Mouse (Mus musculus) C2C12 (cell line): ENCODE measurements around the gene Elmsan1. TPM values are rescaled to one million over a fixed set of nuclear protein-coding genes. Genes with fewer than 3 reads are reported as not detected.

Experiments
- H3K27me3 ChIP-seq: one replicate; pipeline ENCODE4 v1.6.1; 2011; ENCODE audit not compliant: control insufficient read depth, insufficient read depth, insufficient read length
- H3K36me3 ChIP-seq: one replicate; pipeline ENCODE4 v1.6.1; 2011; ENCODE audit not compliant: control insufficient read depth, insufficient read depth
- H3K4me3 ChIP-seq: one replicate; pipeline ENCODE4 v1.5.1; 2011; ENCODE audit warnings: mild to moderate bottlenecking, control low read depth; ENCODE audit not compliant: poor library complexity, insufficient read depth, severe bottlenecking
- H3K79me2 ChIP-seq: one replicate; pipeline ENCODE4 v1.6.1; 2011; ENCODE audit not compliant: control insufficient read depth, insufficient read depth
- H3K79me3 ChIP-seq: one replicate; pipeline ENCODE4 v1.6.1; 2011; ENCODE audit warnings: low read depth, control low read depth
- H3ac ChIP-seq: one replicate; pipeline ENCODE3; 2011; ENCODE audit warnings: low read depth; ENCODE audit not compliant: control insufficient read depth, insufficient read length
- CEBPB ChIP-seq: IDR thresholded peaks from one replicate; pipeline ENCODE4 v1.6.1; 2011; ENCODE audit warnings: low read depth, mild to moderate bottlenecking, control low read depth, moderate library complexity
- CTCF ChIP-seq: IDR thresholded peaks from one replicate; pipeline ENCODE4 v1.5.1; 2011; ENCODE audit not compliant: control insufficient read depth, insufficient read depth, insufficient read length
- FOSL1 ChIP-seq: IDR thresholded peaks from one replicate; pipeline ENCODE4 v1.8.0; 2011; ENCODE audit warnings: mild to moderate bottlenecking, low read length; ENCODE audit not compliant: poor library complexity, insufficient read depth, severe bottlenecking
- MAX ChIP-seq: IDR thresholded peaks from one replicate; pipeline ENCODE4 v1.6.1; 2011; ENCODE audit warnings: mild to moderate bottlenecking, control low read depth
- MYOD1 ChIP-seq: IDR thresholded peaks from one replicate; pipeline ENCODE4 v1.6.1; 2011; ENCODE audit warnings: low read depth; ENCODE audit not compliant: control insufficient read depth, insufficient read length
- MYOG ChIP-seq: IDR thresholded peaks from one replicate; pipeline ENCODE4 v1.6.1; 2011; ENCODE audit not compliant: control insufficient read depth, insufficient read length; ENCODE audit errors: extremely low read depth
- USF1 ChIP-seq: IDR thresholded peaks from one replicate; pipeline ENCODE4 v1.6.1; 2011; ENCODE audit warnings: low read depth, mild to moderate bottlenecking, control low read depth, moderate library complexity
- polyA plus RNA-seq: library from polyadenylated mRNA; unstranded; fragments of >200 nt; fragmentation: generic; extraction: Trizol; gene quantifications from one replicate; pipeline ENCODE4 v1.2.1, GENCODE M21; 2012; ENCODE audit warnings: missing spikeins

Gene Elmsan1
- polyA plus RNA-seq, 1 experiment: 6.5 TPM

GRCm38 (mm10) chr12:84180701-84181435 is 37.8 kb downstream of the Elmsan1 start:
- peaks cover 11% of the 10 kb centered on the region for H3K36me3 ChIP-seq
- H3ac ChIP-seq: no peak overlapping the region
- H3K4me3 ChIP-seq: no peak overlapping the region
- H3K79me3 ChIP-seq: peaks cover 93% of the 10 kb centered on the region
- H3K79me2 ChIP-seq: peaks cover 99% of the 10 kb centered on the region
- no peaks in the 10 kb centered on the region for H3K27me3 ChIP-seq
- TF ChIP-seq MYOD1: peak; percentile 56
- TF ChIP-seq CEBPB: no peak

GRCm38 (mm10) chr12:84180090-84180489 is 38.6 kb downstream of the Elmsan1 start:
- no peak overlapping the region for H3K4me3 ChIP-seq
- peaks cover 6% of the 10 kb centered on the region for H3K36me3 ChIP-seq
- H3K79me2 ChIP-seq: peaks cover 99% of the 10 kb centered on the region
- TF ChIP-seq MYOD1 (no peak), CEBPB (no peak), CTCF (no peak), FOSL1 (no peak), MAX (no peak), MYOG (no peak), USF1 (no peak)
- no peak overlapping the region for H3ac ChIP-seq
- H3K79me3 ChIP-seq: peaks cover 89% of the 10 kb centered on the region
- H3K27me3 ChIP-seq: no peaks in the 10 kb centered on the region

- no peak for TF ChIP-seq CEBPB
- Histone ChIP-seq H3K79me3 (peaks cover 89% of the 10 kb centered on the region), H3K36me3 (peaks cover 5% of the 10 kb centered on the region), H3K27me3 (no peaks in the 10 kb centered on the region), H3K4me3 (no peak overlapping the region), H3K79me2 (peaks cover 99% of the 10 kb centered on the region), H3ac (no peak overlapping the region)
Measured at GRCm38 (mm10) chr12:84178652-84179445, 39.8 kb downstream of the Elmsan1 start.

GRCm38 (mm10) chr12:84178052-84178451 is 40.6 kb downstream of the Elmsan1 start:
- Histone ChIP-seq H3K79me2 (peaks cover 99% of the 10 kb centered on the region), H3K36me3 (peaks cover 7% of the 10 kb centered on the region), H3K27me3 (no peaks in the 10 kb centered on the region), H3K79me3 (peaks cover 88% of the 10 kb centered on the region), H3K4me3 (no peak overlapping the region), H3ac (no peak overlapping the region)
- TF ChIP-seq MYOG: no peak
- no peak for TF ChIP-seq FOSL1
- no peak for TF ChIP-seq MAX
- no peak for TF ChIP-seq USF1
- TF ChIP-seq CTCF: no peak
- no peak for TF ChIP-seq MYOD1
- no peak for TF ChIP-seq CEBPB

GRCm38 (mm10) chr12:84176886-84177765 is 41.6 kb downstream of the Elmsan1 start:
- Histone ChIP-seq H3K4me3 (no peak overlapping the region), H3K27me3 (no peaks in the 10 kb centered on the region), H3K79me2 (peaks cover 99% of the 10 kb centered on the region), H3K36me3 (peaks cover 15% of the 10 kb centered on the region), H3K79me3 (peaks cover 83% of the 10 kb centered on the region), H3ac (no peak overlapping the region)
- TF ChIP-seq CTCF (no peak), MYOG (no peak), FOSL1 (no peak), MAX (no peak), MYOD1 (no peak), USF1 (no peak), CEBPB (no peak)
